Mouse (Mus musculus) G1E (cell line): Measurements from ENCODE around the gene Hyou1. TPM values are rescaled to one million over a fixed set of nuclear protein-coding genes. Genes with fewer than 3 reads are reported as not detected.
"Not testable (repeated sequence)": the region's sequence is repeated elsewhere in the genome, so short reads cannot be mapped to it uniquely, and the experiment has no call there.

Experiments
- ATAC-seq: 2 replicates; pipeline ENCODE4 v1.8.0; 2016; ENCODE audit warnings: mild to moderate bottlenecking; ENCODE audit not compliant: insufficient number of reproducible peaks, poor library complexity, low FRiP score, severe bottlenecking; ENCODE audit errors: extremely low read depth
- DNase-seq: peaks from one replicate; pipeline ENCODE4 v3.0.0; 2012; ENCODE audit warnings: low spot score
- H3K27me3 ChIP-seq: 2 replicates; pipeline ENCODE4 v1.6.1; 2012; ENCODE audit warnings: mild to moderate bottlenecking, low read length, inconsistent platforms; ENCODE audit not compliant: insufficient read depth
- H3K36me3 ChIP-seq: replicated peaks from 2 replicates; pipeline ENCODE3; 2012; ENCODE audit warnings: mild to moderate bottlenecking, inconsistent platforms
- H3K4me1 ChIP-seq: 2 replicates; pipeline ENCODE4 v1.6.1; 2012; ENCODE audit warnings: low read depth, low read length, inconsistent platforms, mixed read lengths; ENCODE audit not compliant: insufficient read depth
- H3K4me3 ChIP-seq: 2 replicates; pipeline ENCODE4 v1.5.1; 2012; ENCODE audit warnings: low read depth, mild to moderate bottlenecking, inconsistent platforms, low read length, moderate library complexity, mixed read lengths
- H3K9me3 ChIP-seq: replicated peaks from 2 replicates; pipeline ENCODE4 v1.6.1; 2012; ENCODE audit warnings: inconsistent platforms
- CTCF ChIP-seq: IDR thresholded peaks from 2 replicates; pipeline ENCODE4 v1.5.1; 2012; ENCODE audit warnings: low read depth, low read length, inconsistent platforms, mixed read lengths
- GATA1 ChIP-seq: IDR thresholded peaks from 2 replicates; pipeline ENCODE4 v1.6.1; 2012; ENCODE audit warnings: borderline replicate concordance, low read length, inconsistent platforms, mixed read lengths
- GATA2 ChIP-seq: IDR thresholded peaks from 2 replicates; pipeline ENCODE4 v1.6.1; 2012; ENCODE audit warnings: low read depth, low read length, inconsistent platforms, borderline replicate concordance
- POLR2AphosphoS5 ChIP-seq: IDR thresholded peaks from 2 replicates; pipeline ENCODE4 v1.6.1; 2012; ENCODE audit warnings: low read depth, low read length, inconsistent platforms; ENCODE audit not compliant: insufficient replicate concordance
- TAL1 ChIP-seq: conservative IDR thresholded peaks from 2 replicates; pipeline ENCODE4 v1.6.1; 2012; ENCODE audit warnings: low read depth, low read length, inconsistent platforms, mixed read lengths
- polyA plus RNA-seq: library from polyadenylated mRNA; stranded (reverse); fragments of >175 nt; gene quantifications from 2 replicates; pipeline ENCODE4 v1.2.3, GENCODE M21; 2012
- total RNA-seq, 2 experiments: library from RNA; stranded (forward) in 1 of 2; stranded (reverse) in 1 of 2; fragments of 200-1000 nt in 1 of 2; fragments of >200 nt in 1 of 2; fragmentation: Nextera tagmentation in 1 of 2; gene quantifications; 2 replicates each; pipeline ENCODE4 v1.2.3; 2014 to 2017

The Hyou1 gene
- total and polyA plus RNA-seq, 3 experiments, result 27.9 to 51.8 (median 36.6) TPM

DNA sequence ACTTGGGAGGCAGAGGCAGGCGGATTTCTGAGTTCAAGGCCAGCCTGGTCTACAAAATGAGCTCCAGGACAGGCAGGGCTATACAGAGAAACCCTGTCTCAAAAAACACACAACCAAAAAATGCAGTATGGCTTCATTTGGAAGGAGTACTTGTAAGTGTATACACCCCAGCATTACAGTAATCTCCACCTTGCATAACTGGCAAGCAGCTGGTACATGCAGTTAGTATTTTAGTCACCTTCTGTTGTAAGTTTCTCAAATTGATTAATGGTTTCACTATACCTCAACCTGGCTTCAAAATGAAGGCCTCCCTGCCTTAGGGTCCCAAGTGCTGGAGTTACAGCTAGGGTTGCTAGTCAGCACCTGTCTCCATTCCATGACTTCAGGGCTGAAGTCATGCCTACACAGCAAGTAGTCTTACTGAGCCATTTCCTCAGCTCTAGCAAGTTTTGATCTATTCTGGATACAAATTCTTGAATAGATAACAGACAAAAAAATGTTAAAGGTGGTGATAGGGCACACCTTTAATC lies 32.4 kb downstream of the Hyou1 start:
- no peaks in the 10 kb centered on the region for H3K9me3 ChIP-seq
- ATAC-seq (no peak), DNase-seq (no peak)
- peaks cover 76% of the 10 kb centered on the region for H3K36me3 ChIP-seq
- TF ChIP-seq GATA1 (no peak), CTCF (no peak), GATA2 (no peak), TAL1 (no peak), POLR2AphosphoS5 (no peak; the same call in 1 of the 2 replicates)
- no peaks in the 10 kb centered on the region for H3K27me3 ChIP-seq
- H3K4me1 ChIP-seq, result peaks cover 55% of the 10 kb centered on the region
- no peak overlapping the region; the same call in 1 of the 2 replicates for H3K4me3 ChIP-seq

DNA sequence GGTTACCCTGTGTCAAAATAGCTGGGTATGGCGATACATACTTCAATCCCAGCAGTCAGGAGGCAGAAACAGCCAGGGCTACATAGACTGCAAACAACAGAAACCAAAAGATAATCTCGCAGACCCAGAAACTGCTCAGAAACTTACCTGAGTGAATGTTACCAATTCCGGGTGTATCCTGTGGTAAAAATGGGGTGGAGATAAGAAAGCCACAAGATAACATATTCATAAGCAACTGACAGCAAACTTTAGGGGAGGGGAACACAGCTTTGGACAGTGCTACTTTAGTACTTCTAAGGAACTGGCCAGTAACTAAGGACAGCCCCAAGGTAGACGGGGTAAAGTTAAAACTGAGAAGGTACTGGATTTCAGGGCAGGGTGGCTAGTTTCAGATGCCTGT lies 33.0 kb downstream of the Hyou1 start:
- DNase-seq (peak; percentile 44), ATAC-seq (peak; percentile 24)
- peaks cover 60% of the 10 kb centered on the region for H3K4me1 ChIP-seq
- no peak overlapping the region; the same call in 1 of the 2 replicates for H3K4me3 ChIP-seq
- TF ChIP-seq GATA2, result no peak
- TF ChIP-seq TAL1, result peak; percentile 30; the same call in 1 of the 2 replicates
- H3K36me3 ChIP-seq, result peaks cover 76% of the 10 kb centered on the region
- H3K27me3 ChIP-seq, result no peaks in the 10 kb centered on the region
- no peaks in the 10 kb centered on the region for H3K9me3 ChIP-seq

DNA sequence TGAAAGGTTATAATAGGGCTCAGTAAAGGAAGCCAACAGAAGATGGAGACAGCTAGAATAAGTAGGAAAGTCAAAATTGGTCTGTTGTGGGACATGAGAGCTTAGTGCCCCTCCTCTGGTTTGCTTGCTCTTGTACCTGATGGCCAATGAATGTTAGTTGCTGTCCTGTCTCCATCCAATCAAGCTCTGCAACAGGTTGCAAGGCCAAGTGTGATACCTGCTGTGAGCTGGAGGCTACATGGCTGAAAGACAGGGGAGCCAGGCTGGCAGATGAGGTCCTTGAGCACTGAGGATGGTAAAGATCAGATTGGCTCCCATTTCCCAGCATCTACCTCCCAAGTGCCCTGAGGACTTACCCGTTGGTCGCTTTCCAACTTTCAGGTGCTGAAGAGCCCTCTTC lies 33.5 kb downstream of the Hyou1 start:
- Histone ChIP-seq H3K27me3 (no peaks in the 10 kb centered on the region), H3K36me3 (peaks cover 76% of the 10 kb centered on the region), H3K9me3 (no peaks in the 10 kb centered on the region), H3K4me1 (peaks cover 62% of the 10 kb centered on the region), H3K4me3 (peak overlapping the region; percentile 22; the same call in 1 of the 2 replicates)
- ATAC-seq, result no peak
- DNase-seq, result no peak
- no peak for TF ChIP-seq TAL1
- no peak for TF ChIP-seq POLR2AphosphoS5
- no peak for TF ChIP-seq GATA1
- no peak for TF ChIP-seq GATA2
- TF ChIP-seq CTCF, result no peak

DNA sequence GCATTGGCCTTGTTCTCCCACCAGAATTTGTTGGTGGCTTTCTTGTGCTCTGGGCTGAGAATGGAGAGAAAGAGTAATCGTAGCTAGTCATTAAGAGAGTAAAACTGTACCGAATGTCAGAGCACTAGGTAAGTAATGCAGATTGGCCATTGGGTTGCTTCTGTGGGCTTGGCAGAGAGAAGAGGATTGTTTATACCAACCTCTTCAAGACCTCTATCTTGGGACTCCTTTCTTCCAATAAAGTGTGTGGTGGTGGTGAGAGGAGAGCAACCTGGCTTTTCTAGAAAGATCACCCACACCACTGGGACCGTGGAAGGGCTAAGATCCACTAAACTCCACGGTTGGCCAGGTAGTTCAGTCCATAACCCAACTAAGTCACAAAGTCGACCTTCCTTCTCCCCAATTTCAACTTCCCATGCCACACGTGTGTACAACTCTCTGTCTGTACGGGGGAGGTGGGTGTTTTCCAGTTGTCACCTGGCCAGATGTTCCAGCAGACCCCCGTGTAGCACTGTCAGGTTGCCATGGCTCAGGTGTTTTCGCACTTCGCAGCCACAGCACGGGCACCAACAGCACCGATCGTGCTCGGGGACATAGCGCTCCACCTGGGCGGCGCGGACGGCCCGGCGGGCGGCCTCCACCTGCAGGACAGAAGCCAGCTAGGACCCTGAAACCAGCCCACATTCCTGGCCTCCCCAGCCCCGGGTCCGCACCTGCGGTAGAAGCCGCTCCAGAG lies 38.0 kb downstream of the Hyou1 start:
- peaks cover 40% of the 10 kb centered on the region for H3K36me3 ChIP-seq
- no peak for DNase-seq
- TF ChIP-seq GATA1, result no peak
- no peak for TF ChIP-seq GATA2
- H3K9me3 ChIP-seq, result peaks cover 3% of the 10 kb centered on the region; the same call in 1 of the 2 replicates
- H3K27me3 ChIP-seq, result no peaks in the 10 kb centered on the region; the same call in 1 of the 2 replicates
- ATAC-seq, result no peak
- H3K4me3 ChIP-seq, result peak overlapping the region; percentile 99
- H3K4me1 ChIP-seq, result peaks cover 53% of the 10 kb centered on the region

DNA sequence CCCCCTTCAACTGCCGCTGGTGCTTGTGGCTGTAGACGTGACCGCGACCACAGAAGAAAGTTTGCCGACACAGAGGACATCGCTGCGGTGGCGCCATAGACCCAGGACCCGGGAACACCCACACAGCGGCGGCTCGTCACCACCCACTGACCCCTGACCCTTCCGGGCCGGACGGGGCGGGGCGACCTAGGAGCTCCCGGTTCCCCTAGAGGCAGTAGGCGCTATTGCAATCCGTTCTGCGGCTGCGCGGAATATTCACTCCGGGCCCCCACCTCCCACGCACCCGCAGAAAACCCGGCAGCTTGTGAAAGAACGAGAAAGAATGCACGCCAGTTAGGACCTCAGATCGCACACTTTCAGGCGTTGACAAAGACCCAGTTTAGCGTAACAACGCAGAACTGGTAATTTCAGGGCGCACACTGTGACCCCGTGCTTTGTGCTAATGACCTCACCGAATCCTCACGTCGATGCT lies 38.6 kb downstream of the Hyou1 start:
- ATAC-seq (peak; percentile 80), DNase-seq (peak; percentile 74)
- Histone ChIP-seq H3K9me3 (peaks cover 3% of the 10 kb centered on the region; the same call in 1 of the 2 replicates), H3K27me3 (no peaks in the 10 kb centered on the region; the same call in 1 of the 2 replicates), H3K4me1 (peaks cover 47% of the 10 kb centered on the region), H3K4me3 (peak overlapping the region; percentile 99), H3K36me3 (peaks cover 34% of the 10 kb centered on the region)
- TF ChIP-seq GATA1, result no peak
- no peak for TF ChIP-seq POLR2AphosphoS5
- TF ChIP-seq CTCF, result peak; percentile 34

DNA sequence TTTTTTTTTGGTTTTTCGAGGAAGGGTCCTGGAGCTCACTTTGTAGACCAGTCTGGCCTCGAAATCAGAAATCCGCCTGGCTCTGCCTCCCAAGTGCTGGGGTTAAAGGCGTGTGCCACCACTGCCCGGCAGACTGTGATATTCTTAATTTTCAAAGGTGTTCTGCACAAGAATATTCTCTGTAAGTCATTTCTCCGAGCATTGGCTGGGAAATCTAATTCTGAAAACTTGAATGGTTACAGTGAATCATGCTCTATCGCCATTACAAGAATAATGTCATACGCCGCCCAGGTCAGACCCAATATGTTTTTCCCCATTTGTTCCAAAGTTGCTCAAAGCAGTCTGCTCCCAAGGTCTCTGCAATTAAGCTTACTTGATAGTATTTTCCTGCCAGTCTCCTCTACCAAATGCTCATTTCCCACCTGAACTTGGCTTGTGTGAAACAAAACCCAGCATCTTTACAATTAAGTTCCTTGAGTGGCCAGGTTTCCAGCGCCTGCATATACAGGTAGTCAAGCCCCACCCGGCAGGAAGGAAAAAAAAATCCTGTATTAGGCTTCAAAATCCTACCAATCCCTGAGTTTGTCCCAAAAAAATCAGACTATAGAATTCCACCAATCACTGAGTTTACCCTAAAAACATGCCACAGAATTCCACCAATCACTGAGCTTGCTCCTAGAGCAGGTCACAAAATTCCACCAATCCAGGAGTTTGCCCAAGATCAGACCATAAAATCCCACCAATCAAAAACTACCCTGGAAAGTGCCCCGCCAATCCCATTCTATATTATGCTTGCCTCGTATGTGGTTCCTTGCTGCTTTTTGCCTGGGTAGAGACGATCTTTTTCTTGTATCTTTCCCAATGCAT lies 39.5 kb downstream of the Hyou1 start, which contains the start of gene Ccdc84:
Gene Ccdc84, minus strand, starts transcription at position 51 of the 867 bp plus-strand sequence.
- Histone ChIP-seq H3K27me3 (peaks cover under 1% of the 10 kb centered on the region; the same call in 1 of the 2 replicates), H3K9me3 (peaks cover 3% of the 10 kb centered on the region; the same call in 1 of the 2 replicates), H3K4me1 (peaks cover 42% of the 10 kb centered on the region), H3K4me3 (peak within 1 kb of the TSS; percentile 99), H3K36me3 (peaks cover 26% of the 10 kb centered on the region)
- no peak for DNase-seq
- no peak for TF ChIP-seq CTCF
- no peak for TF ChIP-seq TAL1
- TF ChIP-seq POLR2AphosphoS5, result no peak
- TF ChIP-seq GATA2, result no peak
- no peak for TF ChIP-seq GATA1
- no peak for ATAC-seq

DNA sequence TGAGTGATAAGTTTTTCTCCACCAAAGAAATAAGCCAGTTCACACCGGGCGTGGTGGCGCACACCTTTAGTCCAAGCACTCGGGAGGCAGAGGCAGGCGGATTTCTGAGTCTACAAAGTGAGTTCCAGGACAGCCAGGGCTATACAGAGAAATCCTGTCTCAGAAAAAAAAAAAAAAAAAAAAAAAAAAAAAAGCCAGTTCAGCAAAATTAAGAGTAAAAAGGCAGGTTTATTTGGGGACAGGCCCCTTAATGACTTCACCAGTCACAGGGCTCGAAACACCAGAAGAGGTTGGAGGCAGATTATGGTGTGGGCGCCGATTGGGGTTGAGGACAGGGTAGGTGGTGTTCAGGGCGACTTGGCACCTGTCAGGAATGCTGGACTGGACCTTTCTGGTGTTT lies 40.4 kb downstream of the Hyou1 start:
- DNase-seq, H3K4me3 ChIP-seq, H3K27me3 ChIP-seq, ATAC-seq, H3K9me3 ChIP-seq: not testable (repeated sequence)
- Histone ChIP-seq H3K36me3 (peaks cover 16% of the 10 kb centered on the region), H3K4me1 (peaks cover 36% of the 10 kb centered on the region)
